Mouse (Mus musculus) mouse embryonic stem cell (cell line): Measurements from ENCODE around the gene S100pbp.

Experiments used
- in situ Hi-C, 2 experiments: fragments of 300-500 bp; cut with MboI; formaldehyde crosslinking; loops; 1 replicate in 1 of 2; 3 replicates in 1 of 2; pipeline ENCODE4 v1.14.3; 2019 to 2020; ENCODE audit warnings: low sequenced_read_pairs in 2 of 2, low pct_unique_long_range_greater_than_20kb in 1 of 2, mixed read lengths in 1 of 2; ENCODE audit not compliant: unreplicated experiment in 1 of 2

S100pbp gene

GRCm38 (mm10) chr4:129222019-129222925 lies 32.7 kb upstream of the S100pbp start:
- in situ Hi-C loops: no loop called here

- in situ Hi-C loops: no loop called here
These were observed 31.8 kb upstream of the S100pbp start for GRCm38 (mm10) chr4:129221097-129222010.

- in situ Hi-C loops: no loop called here
These were observed 31.0 kb upstream of the S100pbp start for GRCm38 (mm10) chr4:129220376-129221089.

GRCm38 (mm10) chr4:129219198-129219597 lies 29.7 kb upstream of the S100pbp start:
- in situ Hi-C loops: loop anchor here (5.0 to 10.0 kb wide), 2 partner anchors 58 to 236 kb away; no protein-coding TSS in a partner anchor

- in situ Hi-C loops: loop anchor here (5.0 to 10.0 kb wide), 2 partner anchors 59 to 236 kb away; no protein-coding TSS in a partner anchor
These were observed 29.1 kb upstream of the S100pbp start for GRCm38 (mm10) chr4:129218569-129219175.

GRCm38 (mm10) chr4:129212486-129212885 lies 23.0 kb upstream of the S100pbp start:
- in situ Hi-C loops: loop anchor here in 1 of 2 experiments (5.0 to 10.0 kb wide), 2 partner anchors 65 to 242 kb away; no protein-coding TSS in a partner anchor

- in situ Hi-C loops: loop anchor here in 1 of 2 experiments (5.0 to 10.0 kb wide), 2 partner anchors 66 to 243 kb away; no protein-coding TSS in a partner anchor
These were observed 21.9 kb upstream of the S100pbp start for GRCm38 (mm10) chr4:129211461-129211860.

- in situ Hi-C loops: no loop called here
These were observed 20.0 kb upstream of the S100pbp start for GRCm38 (mm10) chr4:129209504-129209903.

GRCm38 (mm10) chr4:129206792-129207191 lies 17.3 kb upstream of the S100pbp start:
- in situ Hi-C loops: no loop called here

- in situ Hi-C loops: no loop called here
These were observed 15.1 kb upstream of the S100pbp start for GRCm38 (mm10) chr4:129204655-129205054.

- in situ Hi-C loops: no loop called here
These were observed 8.0 kb upstream of the S100pbp start for GRCm38 (mm10) chr4:129197514-129197913.

GRCm38 (mm10) chr4:129194280-129194679 lies 4.8 kb upstream of the S100pbp start:
- in situ Hi-C loops: no loop called here

GRCm38 (mm10) chr4:129191691-129192090 lies 2.2 kb upstream of the S100pbp start:
- in situ Hi-C loops: no loop called here

- in situ Hi-C loops: no loop called here
These were observed 1.0 kb upstream of the S100pbp start for GRCm38 (mm10) chr4:129190538-129190937.

GRCm38 (mm10) chr4:129188803-129189541 lies 555 bp downstream of the S100pbp start:
- in situ Hi-C loops: no loop called here

- in situ Hi-C loops: no loop called here
These were observed 1.4 kb downstream of the S100pbp start for GRCm38 (mm10) chr4:129188041-129188659.

- in situ Hi-C loops: no loop called here
These were observed 10.0 kb downstream of the S100pbp start for GRCm38 (mm10) chr4:129179560-129179959.
